Mouse (Mus musculus) small intestine, adult 2 months (tissue): Measurements from ENCODE around the gene Dnajb11.

ENCODE experiments used
- CTCF ChIP-seq: fragments of 200-500 bp; IDR thresholded peaks from 2 replicates; pipeline ENCODE4 v1.5.1; 2012; ENCODE audit warnings: low read depth, mild to moderate bottlenecking, control low read depth, inconsistent platforms, low read length, moderate library complexity, mixed read lengths; ENCODE audit not compliant: insufficient replicate concordance, insufficient read length; ENCODE audit errors: extremely low read depth
- POLR2A ChIP-seq: fragments of 200-500 bp; IDR thresholded peaks from 2 replicates; pipeline ENCODE4 v1.6.1; 2012; ENCODE audit warnings: low read depth, mild to moderate bottlenecking, control low read depth, inconsistent platforms, low read length, moderate library complexity

DNA sequence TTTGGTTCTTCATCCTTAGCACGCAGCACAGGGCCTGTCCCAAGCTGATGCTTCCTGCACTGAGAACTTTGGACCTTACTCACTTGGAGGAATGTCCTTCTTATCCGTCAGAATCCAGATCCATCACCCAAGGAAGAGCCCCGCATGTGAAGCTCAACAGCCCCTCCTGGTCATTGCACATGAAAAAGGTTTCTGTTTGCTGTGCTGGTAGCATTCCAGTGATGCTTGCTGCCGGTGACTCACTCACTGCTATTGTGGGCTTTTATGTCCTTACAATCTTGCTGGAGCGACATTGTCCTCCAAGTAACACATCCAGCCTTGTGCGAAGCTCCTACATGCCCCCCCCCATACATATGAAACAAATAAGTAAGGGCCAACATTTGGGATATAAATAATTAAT, 55.2 kb downstream of the Dnajb11 start:
- no peak for TF ChIP-seq CTCF
- no peak for TF ChIP-seq POLR2A
